Mouse (Mus musculus): Measurements from ENCODE around the gene Tango6. TPM values are rescaled to one million over a fixed set of nuclear protein-coding genes. Genes with fewer than 3 reads are reported as not detected.

Tango6 gene
- polyA plus RNA-seq, 1 experiment from 2014 or later = 9.0 TPM

- H3K9me3 ChIP-seq (ENCODE audit: control insufficient read depth, low read length) = no peaks in the 10 kb centered on the region
- H3K36me3 ChIP-seq (ENCODE audit: control insufficient read depth, insufficient read depth, low read length) = no peaks in the 10 kb centered on the region
- no peak overlapping the region for H3K9ac ChIP-seq (ENCODE audit: low read length)
- H3K27ac ChIP-seq (ENCODE audit: low read depth, low read length) = no peak overlapping the region
- H3K27me3 ChIP-seq (ENCODE audit: control insufficient read depth, insufficient read depth, low read length) = no peaks in the 10 kb centered on the region
- 68% methylated on average over 9 of the region's 9 CpGs for WGBS
- no peaks in the 10 kb centered on the region for H3K4me1 ChIP-seq (ENCODE audit: control insufficient read depth, insufficient read depth, low read length)
- DNase-seq (ENCODE audit: low spot score) (no peak), ATAC-seq (ENCODE audit: insufficient read depth, low FRiP score, low TSS enrichment) (no peak)
- no peak overlapping the region for H3K4me2 ChIP-seq (ENCODE audit: low read depth)
- no peak overlapping the region for H3K4me3 ChIP-seq (ENCODE audit: low read depth, low read length)
These were observed 22.0 kb downstream of the Tango6 start for GRCm38 (mm10) chr8:106704901-106705321.

- Histone ChIP-seq H3K4me3 (ENCODE audit: low read depth, low read length) (no peak overlapping the region), H3K27me3 (ENCODE audit: control insufficient read depth, insufficient read depth, low read length) (no peaks in the 10 kb centered on the region), H3K9me3 (ENCODE audit: control insufficient read depth, low read length) (no peaks in the 10 kb centered on the region), H3K36me3 (ENCODE audit: control insufficient read depth, insufficient read depth, low read length) (no peaks in the 10 kb centered on the region), H3K4me1 (ENCODE audit: control insufficient read depth, insufficient read depth, low read length) (no peaks in the 10 kb centered on the region), H3K9ac (ENCODE audit: low read length) (no peak overlapping the region), H3K27ac (ENCODE audit: low read depth, low read length) (no peak overlapping the region), H3K4me2 (ENCODE audit: low read depth) (no peak overlapping the region)
- ATAC-seq (ENCODE audit: insufficient read depth, low FRiP score, low TSS enrichment) = no peak
- no peak for DNase-seq (ENCODE audit: low spot score)
- WGBS = 87% methylated on average over 6 of the region's 6 CpGs
These were observed 23.3 kb downstream of the Tango6 start for GRCm38 (mm10) chr8:106706194-106706593.

- Histone ChIP-seq H3K27me3 (ENCODE audit: control insufficient read depth, insufficient read depth, low read length) (no peaks in the 10 kb centered on the region), H3K9ac (ENCODE audit: low read length) (no peak overlapping the region), H3K27ac (ENCODE audit: low read depth, low read length) (no peak overlapping the region), H3K4me3 (ENCODE audit: low read depth, low read length) (no peak overlapping the region), H3K9me3 (ENCODE audit: control insufficient read depth, low read length) (no peaks in the 10 kb centered on the region), H3K4me2 (ENCODE audit: low read depth) (no peak overlapping the region), H3K36me3 (ENCODE audit: control insufficient read depth, insufficient read depth, low read length) (no peaks in the 10 kb centered on the region), H3K4me1 (ENCODE audit: control insufficient read depth, insufficient read depth, low read length) (no peaks in the 10 kb centered on the region)
- ATAC-seq (ENCODE audit: insufficient read depth, low FRiP score, low TSS enrichment) (no peak), DNase-seq (ENCODE audit: low spot score) (no peak)
- WGBS = 89% methylated on average over 2 of the region's 2 CpGs
These were observed 27.1 kb downstream of the Tango6 start for GRCm38 (mm10) chr8:106710002-106710401.

GRCm38 (mm10) chr8:106712487-106712886 lies 29.6 kb downstream of the Tango6 start:
- no peak overlapping the region for H3K9ac ChIP-seq (ENCODE audit: low read length)
- no peak overlapping the region for H3K4me3 ChIP-seq (ENCODE audit: low read depth, low read length)
- no peaks in the 10 kb centered on the region for H3K27me3 ChIP-seq (ENCODE audit: control insufficient read depth, insufficient read depth, low read length)
- H3K36me3 ChIP-seq (ENCODE audit: control insufficient read depth, insufficient read depth, low read length) = no peaks in the 10 kb centered on the region
- ATAC-seq (ENCODE audit: insufficient read depth, low FRiP score, low TSS enrichment) = no peak
- 96% methylated on average over 3 of the region's 3 CpGs for WGBS
- H3K27ac ChIP-seq (ENCODE audit: low read depth, low read length) = no peak overlapping the region
- H3K4me1 ChIP-seq (ENCODE audit: control insufficient read depth, insufficient read depth, low read length) = no peaks in the 10 kb centered on the region
- no peak overlapping the region for H3K4me2 ChIP-seq (ENCODE audit: low read depth)
- no peaks in the 10 kb centered on the region for H3K9me3 ChIP-seq (ENCODE audit: control insufficient read depth, low read length)
- DNase-seq (ENCODE audit: low spot score) = no peak

- Histone ChIP-seq H3K9ac (ENCODE audit: low read length) (no peak overlapping the region), H3K4me2 (ENCODE audit: low read depth) (no peak overlapping the region), H3K27me3 (ENCODE audit: control insufficient read depth, insufficient read depth, low read length) (no peaks in the 10 kb centered on the region), H3K36me3 (ENCODE audit: control insufficient read depth, insufficient read depth, low read length) (no peaks in the 10 kb centered on the region), H3K27ac (ENCODE audit: low read depth, low read length) (no peak overlapping the region), H3K4me1 (ENCODE audit: control insufficient read depth, insufficient read depth, low read length) (no peaks in the 10 kb centered on the region), H3K9me3 (ENCODE audit: control insufficient read depth, low read length) (no peaks in the 10 kb centered on the region), H3K4me3 (ENCODE audit: low read depth, low read length) (no peak overlapping the region)
- DNase-seq (ENCODE audit: low spot score) (no peak), ATAC-seq (ENCODE audit: insufficient read depth, low FRiP score, low TSS enrichment) (no peak)
- 90% methylated on average over 4 of the region's 4 CpGs for WGBS
These were observed 31.4 kb downstream of the Tango6 start for GRCm38 (mm10) chr8:106714297-106714696.

- DNase-seq (ENCODE audit: low spot score) (peak; percentile 70), ATAC-seq (ENCODE audit: insufficient read depth, low FRiP score, low TSS enrichment) (no peak)
- Histone ChIP-seq H3K4me2 (ENCODE audit: low read depth) (no peak overlapping the region), H3K4me1 (ENCODE audit: control insufficient read depth, insufficient read depth, low read length) (no peaks in the 10 kb centered on the region), H3K4me3 (ENCODE audit: low read depth, low read length) (no peak overlapping the region), H3K27ac (ENCODE audit: low read depth, low read length) (no peak overlapping the region), H3K36me3 (ENCODE audit: control insufficient read depth, insufficient read depth, low read length) (no peaks in the 10 kb centered on the region), H3K9me3 (ENCODE audit: control insufficient read depth, low read length) (no peaks in the 10 kb centered on the region), H3K27me3 (ENCODE audit: control insufficient read depth, insufficient read depth, low read length) (no peaks in the 10 kb centered on the region), H3K9ac (ENCODE audit: low read length) (no peak overlapping the region)
- 25% methylated on average over 17 of the region's 17 CpGs for WGBS
These were observed 35.2 kb downstream of the Tango6 start for GRCm38 (mm10) chr8:106718091-106718500.

GRCm38 (mm10) chr8:106720921-106721320 lies 38.1 kb downstream of the Tango6 start:
- H3K27ac ChIP-seq (ENCODE audit: low read depth, low read length) = no peak overlapping the region

GRCm38 (mm10) chr8:106722453-106722852 lies 39.6 kb downstream of the Tango6 start:
- H3K4me1 ChIP-seq (ENCODE audit: control insufficient read depth, insufficient read depth, low read length) = peaks cover 3% of the 10 kb centered on the region; the same call in 1 of the 2 replicates
- WGBS = 81% methylated on average over 6 of the region's 6 CpGs
- ATAC-seq (ENCODE audit: insufficient read depth, low FRiP score, low TSS enrichment) (no peak), DNase-seq (ENCODE audit: low spot score) (no peak)
- H3K9me3 ChIP-seq (ENCODE audit: control insufficient read depth, low read length) = no peaks in the 10 kb centered on the region
- H3K4me2 ChIP-seq (ENCODE audit: low read depth) = no peak overlapping the region
- H3K27ac ChIP-seq (ENCODE audit: low read depth, low read length) = no peak overlapping the region
- H3K27me3 ChIP-seq (ENCODE audit: control insufficient read depth, insufficient read depth, low read length) = no peaks in the 10 kb centered on the region
- H3K36me3 ChIP-seq (ENCODE audit: control insufficient read depth, insufficient read depth, low read length) = no peaks in the 10 kb centered on the region
- H3K9ac ChIP-seq (ENCODE audit: low read length) = no peak overlapping the region
- H3K4me3 ChIP-seq (ENCODE audit: low read depth, low read length) = no peak overlapping the region

More at GRCm38 (mm10) chr8:106720921-106721320, 38.1 kb downstream of the Tango6 start:
- Histone ChIP-seq H3K36me3 (ENCODE audit: control insufficient read depth, insufficient read depth, low read length) (no peaks in the 10 kb centered on the region), H3K9me3 (ENCODE audit: control insufficient read depth, low read length) (no peaks in the 10 kb centered on the region), H3K4me2 (ENCODE audit: low read depth) (no peak overlapping the region), H3K27me3 (ENCODE audit: control insufficient read depth, insufficient read depth, low read length) (no peaks in the 10 kb centered on the region), H3K4me3 (ENCODE audit: low read depth, low read length) (no peak overlapping the region), H3K4me1 (ENCODE audit: control insufficient read depth, insufficient read depth, low read length) (no peaks in the 10 kb centered on the region), H3K9ac (ENCODE audit: low read length) (no peak overlapping the region)
- WGBS = 75% methylated on average over 8 of the region's 8 CpGs
- DNase-seq (ENCODE audit: low spot score) = no peak
- no peak for ATAC-seq (ENCODE audit: insufficient read depth, low FRiP score, low TSS enrichment)

GRCm38 (mm10) chr8:106723921-106724320 lies 41.1 kb downstream of the Tango6 start:
- DNase-seq (ENCODE audit: low spot score) = peak; percentile 46
- ATAC-seq (ENCODE audit: insufficient read depth, low FRiP score, low TSS enrichment) = no peak
- WGBS = 18% methylated on average over 2 of the region's 2 CpGs

More at GRCm38 (mm10) chr8:106723921-106724320, 41.1 kb downstream of the Tango6 start:
- no peaks in the 10 kb centered on the region for H3K36me3 ChIP-seq (ENCODE audit: control insufficient read depth, insufficient read depth, low read length)
- H3K4me1 ChIP-seq (ENCODE audit: control insufficient read depth, insufficient read depth, low read length) = peaks cover 8% of the 10 kb centered on the region
- no peak overlapping the region for H3K27ac ChIP-seq (ENCODE audit: low read depth, low read length)
- H3K4me2 ChIP-seq (ENCODE audit: low read depth) = no peak overlapping the region
- no peaks in the 10 kb centered on the region for H3K9me3 ChIP-seq (ENCODE audit: control insufficient read depth, low read length)
- no peaks in the 10 kb centered on the region for H3K27me3 ChIP-seq (ENCODE audit: control insufficient read depth, insufficient read depth, low read length)
- no peak overlapping the region for H3K9ac ChIP-seq (ENCODE audit: low read length)
- H3K4me3 ChIP-seq (ENCODE audit: low read depth, low read length) = no peak overlapping the region
